Mouse (Mus musculus): Measurements from ENCODE around the gene Jakmip3. TPM values are rescaled to one million over a fixed set of nuclear protein-coding genes. Genes with fewer than 3 reads are reported as not detected.

Gene Jakmip3
- total RNA-seq, 1 experiment, result 0.09 TPM

DNA sequence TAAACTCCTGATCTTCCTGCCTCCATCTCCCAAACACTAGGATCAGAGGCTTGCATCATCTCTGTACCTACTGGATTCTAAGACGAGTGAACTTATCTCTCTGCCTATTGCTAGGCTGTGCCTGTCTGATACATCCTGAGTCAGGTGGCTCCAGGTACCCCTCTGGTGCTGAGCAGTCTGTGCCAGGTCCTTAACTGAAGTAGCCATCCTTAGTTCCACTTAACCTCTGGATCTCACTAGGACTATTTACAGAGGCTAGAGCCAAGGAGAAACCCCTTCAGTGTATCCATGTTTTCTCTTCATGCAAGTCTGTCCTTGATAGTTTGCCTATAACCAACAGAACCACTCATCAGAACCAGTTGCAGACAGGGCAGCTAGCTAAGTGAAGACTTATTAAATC lies 34.1 kb upstream of the Jakmip3 start:
- in situ Hi-C loops (cut with MboI; ENCODE audit: low sequenced_read_pairs in 2 of 2, unreplicated experiment in 2 of 2), result no loop called here
- Histone ChIP-seq H3K4me3 (ENCODE audit: insufficient read depth in 1 of 2, low read depth in 1 of 2, low read length in 2 of 2, poor library complexity in 1 of 2, severe bottlenecking in 1 of 2) (peak overlapping the region; percentile 32 to 80), H3K9me3 (ENCODE audit: control insufficient read depth, insufficient read depth, low read depth, low read length) (no peaks in the 10 kb centered on the region), H3K36me3 (ENCODE audit: control insufficient read depth, insufficient read depth, low read length, poor library complexity, severe bottlenecking) (no peaks in the 10 kb centered on the region), H3K4me1 (ENCODE audit: control insufficient read depth in 2 of 2, insufficient read depth in 2 of 2, low read length in 2 of 2, poor library complexity in 1 of 2) (peaks cover 10% of the 10 kb centered on the region in 2 experiments), H3K9ac (ENCODE audit: insufficient read depth, low read depth, low read length, poor library complexity, severe bottlenecking) (no peak overlapping the region), H3K27ac (ENCODE audit: insufficient read depth, low read depth, low read length, poor library complexity, severe bottlenecking) (no peak overlapping the region)
- no peak for DNase-seq (ENCODE audit: low read depth, low spot score)
- TF ChIP-seq MAFK (IDR thresholded peaks at IDR 0.05; ENCODE audit: insufficient read depth, low read depth, low read length) (no peak), ZC3H11A (IDR thresholded peaks at IDR 0.05; ENCODE audit: borderline replicate concordance, low read depth, low read length) (no peak), CHD2 (IDR thresholded peaks at IDR 0.05; ENCODE audit: low read depth, low read length) (no peak), HCFC1 (IDR thresholded peaks at IDR 0.05; ENCODE audit: borderline replicate concordance, insufficient read depth, low read length) (no peak), ZNF384 (IDR thresholded peaks at IDR 0.05; ENCODE audit: low read depth, low read length) (no peak)

DNA sequence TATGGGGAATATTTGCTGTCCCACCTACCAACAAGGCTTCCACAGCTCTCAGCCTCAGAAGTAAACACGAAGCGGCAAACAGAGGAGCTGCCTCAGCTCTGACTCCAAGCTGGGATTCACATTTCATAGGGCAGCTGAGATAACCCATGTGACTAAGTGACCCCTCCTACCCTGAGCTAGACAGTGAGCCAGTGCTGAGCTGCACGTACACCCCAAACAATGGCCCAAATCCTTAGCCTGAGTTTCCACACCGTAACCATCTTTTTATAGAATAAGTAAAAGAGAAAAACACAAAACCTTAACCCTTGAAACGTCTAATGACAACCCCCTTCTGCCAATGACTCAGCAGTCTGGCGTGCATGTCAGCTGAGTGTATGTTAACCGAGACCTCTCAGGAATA lies 33.5 kb upstream of the Jakmip3 start:
- Histone ChIP-seq H3K36me3 (ENCODE audit: control insufficient read depth, insufficient read depth, low read length, poor library complexity, severe bottlenecking) (no peaks in the 10 kb centered on the region), H3K27ac (ENCODE audit: insufficient read depth, low read depth, low read length, poor library complexity, severe bottlenecking) (no peak overlapping the region), H3K4me3 (ENCODE audit: insufficient read depth in 1 of 2, low read depth in 1 of 2, low read length in 2 of 2, poor library complexity in 1 of 2, severe bottlenecking in 1 of 2) (peak overlapping the region; percentile 32 to 80), H3K4me1 (ENCODE audit: control insufficient read depth in 2 of 2, insufficient read depth in 2 of 2, low read length in 2 of 2, poor library complexity in 1 of 2) (peaks cover 10 to 14% of the 10 kb centered on the region in 2 experiments), H3K9ac (ENCODE audit: insufficient read depth, low read depth, low read length, poor library complexity, severe bottlenecking) (no peak overlapping the region; the same call in 1 of the 2 replicates), H3K9me3 (ENCODE audit: control insufficient read depth, insufficient read depth, low read depth, low read length) (no peaks in the 10 kb centered on the region)
- in situ Hi-C loops (cut with MboI; ENCODE audit: low sequenced_read_pairs in 2 of 2, unreplicated experiment in 2 of 2), result no loop called here
- DNase-seq (ENCODE audit: low read depth, low spot score), result no peak
- TF ChIP-seq MAFK (IDR thresholded peaks at IDR 0.05; ENCODE audit: insufficient read depth, low read depth, low read length) (peak; percentile 81), ZNF384 (IDR thresholded peaks at IDR 0.05; ENCODE audit: low read depth, low read length) (no peak)

DNA sequence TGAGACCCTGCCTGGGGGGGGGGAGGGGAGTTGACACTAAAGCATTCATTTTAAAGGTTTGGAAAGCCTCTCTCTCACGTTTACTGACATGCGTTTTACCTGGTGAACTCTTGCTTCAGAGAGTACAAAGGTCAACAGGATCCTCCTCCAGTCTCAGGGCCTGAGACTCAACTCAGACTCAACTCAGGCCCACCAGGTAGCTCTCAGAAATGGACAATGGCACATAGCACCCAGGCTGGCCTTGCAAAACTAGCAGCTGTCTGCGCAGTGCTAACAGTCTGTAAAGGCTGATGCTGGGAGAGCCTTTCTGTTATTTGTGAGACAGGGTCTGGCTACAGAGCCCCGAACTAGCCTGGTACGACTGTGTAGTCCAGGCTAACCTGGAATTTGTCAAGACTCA lies 32.6 kb upstream of the Jakmip3 start:
- Histone ChIP-seq H3K9ac (ENCODE audit: insufficient read depth, low read depth, low read length, poor library complexity, severe bottlenecking) (peak overlapping the region; percentile 48), H3K4me1 (ENCODE audit: control insufficient read depth in 2 of 2, insufficient read depth in 2 of 2, low read length in 2 of 2, poor library complexity in 1 of 2) (peaks cover 10 to 13% of the 10 kb centered on the region in 2 experiments), H3K9me3 (ENCODE audit: control insufficient read depth, insufficient read depth, low read depth, low read length) (no peaks in the 10 kb centered on the region), H3K27ac (ENCODE audit: insufficient read depth, low read depth, low read length, poor library complexity, severe bottlenecking) (no peak overlapping the region), H3K36me3 (ENCODE audit: control insufficient read depth, insufficient read depth, low read length, poor library complexity, severe bottlenecking) (no peaks in the 10 kb centered on the region), H3K4me3 (ENCODE audit: insufficient read depth in 1 of 2, low read depth in 1 of 2, low read length in 2 of 2, poor library complexity in 1 of 2, severe bottlenecking in 1 of 2) (peak overlapping the region; percentile 80 to 90)
- no peak for DNase-seq (ENCODE audit: low read depth, low spot score)
- in situ Hi-C loops (cut with MboI; ENCODE audit: low sequenced_read_pairs in 2 of 2, unreplicated experiment in 2 of 2), result no loop called here
- TF ChIP-seq MAFK (IDR thresholded peaks at IDR 0.05; ENCODE audit: insufficient read depth, low read depth, low read length) (no peak), CHD2 (IDR thresholded peaks at IDR 0.05; ENCODE audit: low read depth, low read length) (no peak), ZC3H11A (IDR thresholded peaks at IDR 0.05; ENCODE audit: borderline replicate concordance, low read depth, low read length) (no peak)

DNA sequence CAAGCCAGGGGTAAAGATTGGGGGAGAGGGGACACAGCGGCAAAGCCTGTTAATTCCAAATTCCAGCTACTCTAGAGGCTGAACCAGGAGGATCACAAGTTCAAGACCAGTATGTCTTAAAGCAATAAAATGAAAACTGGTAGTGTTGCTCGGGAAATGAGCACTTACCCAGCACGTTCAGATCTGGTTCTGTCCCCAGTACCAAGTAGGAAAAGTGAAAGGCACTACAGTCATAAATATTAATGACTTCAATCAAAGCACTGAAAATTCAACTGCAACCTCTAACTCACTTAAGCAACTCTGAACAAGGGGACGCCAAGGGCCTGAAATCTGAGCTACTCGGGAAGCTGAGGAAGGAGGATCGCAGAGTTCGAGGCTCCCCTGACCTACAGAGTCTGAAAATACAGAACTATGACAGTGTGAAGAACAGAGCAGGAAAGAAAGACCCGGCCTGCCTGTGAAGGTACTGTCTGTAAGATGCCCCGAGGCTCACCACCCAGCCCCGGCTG lies 31.7 kb upstream of the Jakmip3 start:
- Histone ChIP-seq H3K9me3 (ENCODE audit: control insufficient read depth, insufficient read depth, low read depth, low read length) (no peaks in the 10 kb centered on the region), H3K27ac (ENCODE audit: insufficient read depth, low read depth, low read length, poor library complexity, severe bottlenecking) (no peak overlapping the region), H3K9ac (ENCODE audit: insufficient read depth, low read depth, low read length, poor library complexity, severe bottlenecking) (peak overlapping the region; percentile 88), H3K4me3 (ENCODE audit: insufficient read depth in 1 of 2, low read depth in 1 of 2, low read length in 2 of 2, poor library complexity in 1 of 2, severe bottlenecking in 1 of 2) (peak overlapping the region; percentile 80 to 90), H3K4me1 (ENCODE audit: control insufficient read depth in 2 of 2, insufficient read depth in 2 of 2, low read length in 2 of 2, poor library complexity in 1 of 2) (peaks cover 10 to 11% of the 10 kb centered on the region in 2 experiments), H3K36me3 (ENCODE audit: control insufficient read depth, insufficient read depth, low read length, poor library complexity, severe bottlenecking) (no peaks in the 10 kb centered on the region)
- no peak for DNase-seq (ENCODE audit: low read depth, low spot score)
- in situ Hi-C loops (cut with MboI; ENCODE audit: low sequenced_read_pairs in 2 of 2, unreplicated experiment in 2 of 2), result no loop called here
- TF ChIP-seq ZNF384 (IDR thresholded peaks at IDR 0.05; ENCODE audit: low read depth, low read length), result no peak
- TF ChIP-seq MAFK (IDR thresholded peaks at IDR 0.05; ENCODE audit: insufficient read depth, low read depth, low read length), result no peak
- TF ChIP-seq HCFC1 (IDR thresholded peaks at IDR 0.05; ENCODE audit: borderline replicate concordance, insufficient read depth, low read length), result no peak
- TF ChIP-seq ZC3H11A (IDR thresholded peaks at IDR 0.05; ENCODE audit: borderline replicate concordance, low read depth, low read length), result no peak
- TF ChIP-seq CHD2 (IDR thresholded peaks at IDR 0.05; ENCODE audit: low read depth, low read length), result no peak
